Mouse (Mus musculus) small intestine, adult 2 months (tissue): ENCODE results near the gene Gabpb1.

Experiments
- CTCF ChIP-seq: fragments of 200-500 bp; IDR thresholded peaks from 2 replicates; pipeline ENCODE4 v1.5.1; 2012; ENCODE audit warnings: low read depth, mild to moderate bottlenecking, control low read depth, inconsistent platforms, low read length, moderate library complexity, mixed read lengths; ENCODE audit not compliant: insufficient replicate concordance, insufficient read length; ENCODE audit errors: extremely low read depth
- POLR2A ChIP-seq: fragments of 200-500 bp; IDR thresholded peaks from 2 replicates; pipeline ENCODE4 v1.6.1; 2012; ENCODE audit warnings: low read depth, mild to moderate bottlenecking, control low read depth, inconsistent platforms, low read length, moderate library complexity

GRCm38 (mm10) chr2:126591304-126591703 is 84.8 kb downstream of the Gabpb1 start:
- TF ChIP-seq POLR2A: no peak
- no peak for TF ChIP-seq CTCF
